Mouse (Mus musculus) olfactory bulb, adult 2 months (tissue): ENCODE measurements around the gene Mettl26.

Source experiments
- CTCF ChIP-seq: fragments of 200-500 bp; IDR thresholded peaks from 2 replicates; pipeline ENCODE4 v1.5.1; 2012; ENCODE audit warnings: low read depth, mild to moderate bottlenecking, low read length, moderate library complexity; ENCODE audit not compliant: insufficient read depth
- POLR2A ChIP-seq: fragments of 200-500 bp; IDR thresholded peaks from 2 replicates; pipeline ENCODE4 v1.6.1; 2012; ENCODE audit warnings: mild to moderate bottlenecking, low read depth, low read length, moderate library complexity; ENCODE audit not compliant: insufficient read depth

DNA sequence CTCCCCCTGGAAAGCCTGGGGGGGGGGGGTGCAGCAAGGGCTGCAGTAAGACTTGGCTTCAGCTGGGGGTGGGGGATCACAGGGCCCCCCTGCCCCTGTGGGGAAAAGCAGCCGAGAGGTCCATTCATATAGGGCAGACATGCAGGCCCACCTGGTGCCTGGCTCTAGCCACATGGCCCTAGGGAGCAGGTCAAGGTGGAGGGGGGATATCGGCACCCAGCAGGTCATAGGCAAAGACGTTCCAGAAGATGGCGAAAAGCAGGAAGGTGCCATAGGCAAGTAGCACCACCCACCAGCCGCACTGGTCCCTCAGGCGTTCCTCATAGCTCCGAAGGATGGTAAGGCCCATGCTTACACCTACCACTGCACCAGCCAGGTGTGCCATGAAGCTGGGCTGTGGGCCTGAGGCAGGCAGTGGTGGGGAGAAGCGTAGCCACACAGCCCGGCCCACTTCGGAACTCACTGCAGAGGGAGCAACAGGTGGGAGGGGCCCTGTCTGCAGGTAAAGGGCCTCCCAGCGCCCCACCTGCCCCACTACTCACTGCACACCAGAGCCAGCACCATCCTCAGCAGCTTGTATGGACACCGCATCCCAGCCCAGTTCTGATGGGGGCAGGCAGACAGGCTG lies 40.2 kb upstream of the Mettl26 start:
- TF ChIP-seq CTCF (no peak), POLR2A (no peak)
